In the genomic region with DNA sequence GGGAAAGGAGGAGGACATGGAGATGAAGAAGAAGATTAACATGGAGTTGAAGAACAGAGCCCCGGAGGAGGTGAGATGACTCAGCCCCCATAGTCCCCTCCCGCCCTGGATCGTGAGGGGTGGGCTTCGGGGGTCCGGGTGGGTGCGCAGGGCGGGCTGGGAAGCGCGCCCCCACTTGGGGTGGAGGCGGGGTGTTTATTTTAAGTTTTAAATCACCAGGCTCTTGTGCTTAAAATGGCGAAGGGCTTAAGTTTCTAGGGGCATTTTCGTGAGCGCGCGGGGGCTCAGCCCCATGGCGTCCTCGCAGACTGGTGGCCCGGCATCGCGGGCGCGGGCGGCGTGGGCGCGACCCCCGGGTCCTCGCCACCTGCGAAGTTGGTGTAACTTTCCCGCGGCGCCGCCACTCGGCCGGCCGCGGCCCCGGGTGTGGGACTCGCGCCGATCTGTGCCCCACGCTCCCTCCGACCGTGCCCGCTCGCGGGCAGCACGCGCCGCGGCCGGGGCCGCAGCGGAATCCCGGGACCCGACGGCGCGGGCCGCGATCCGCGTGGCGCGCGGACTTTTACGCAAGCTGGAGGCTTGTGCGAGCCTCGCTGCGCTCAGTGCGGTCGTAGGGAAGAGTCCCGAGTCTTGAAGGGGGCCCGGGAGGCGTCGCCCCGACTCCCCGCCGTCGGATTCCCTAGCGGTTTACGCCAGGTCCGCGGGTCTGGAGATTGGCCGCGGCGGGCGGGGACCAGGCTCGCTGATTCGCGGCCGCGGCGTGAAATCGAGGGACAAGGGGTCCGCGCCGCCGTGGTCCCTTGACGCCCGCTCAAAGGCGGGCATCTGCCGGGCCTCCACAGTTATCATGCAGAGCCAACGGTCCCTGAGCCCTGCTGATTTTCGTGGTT, we compare ENCODE assay signal across 8 mouse cellular contexts. TPM values are rescaled to one million over a fixed set of nuclear protein-coding genes. Genes with fewer than 3 reads are reported as not detected.
A peak's percentile ranks its signal among the peaks of the same experiment; 100 is the strongest.
DNase-seq lines count a peak whose midpoint lies in the region; ATAC-seq lines count a peak whose summit lies in the region.

No protein-coding gene starts in this region.

- WGBS in embryonic facial prominence, embryonic 10.5 days: under 1% methylated on average over 105 of the region's 105 CpGs
- under 1% methylated on average over 105 of the region's 105 CpGs for WGBS in heart, embryonic 11.5 days (ENCODE audit: insufficient replicate concordance)
- WGBS in macrophage (ENCODE audit: missing documents): under 1% methylated on average over 101 of the region's 105 CpGs

- H3K79me2 ChIP-seq in macrophage (ENCODE audit: inconsistent target): peaks cover 42% of the 10 kb centered on the region

- peak overlapping the region; percentile 84 for H3K4me2 ChIP-seq in heart, embryonic 11.5 days

- H3K27ac ChIP-seq in embryonic facial prominence, embryonic 10.5 days (replicated peaks): peak overlapping the region; percentile 99
- peak overlapping the region; percentile 93 for H3K27ac ChIP-seq in heart, embryonic 11.5 days (ENCODE audit: low read depth, low read length)
- peak overlapping the region; percentile 82 for H3K27ac ChIP-seq in macrophage

- H3K9ac ChIP-seq in heart, embryonic 11.5 days (ENCODE audit: low read depth, low read length): peak overlapping the region; percentile 99

- peaks cover 19% of the 10 kb centered on the region for H3K4me1 ChIP-seq in embryonic facial prominence, embryonic 10.5 days
- H3K4me1 ChIP-seq in heart, embryonic 11.5 days (ENCODE audit: control insufficient read depth, insufficient read depth, low read length): peaks cover 7% of the 10 kb centered on the region; the same call in 1 of the 2 replicates

- DNase-seq in CD8-positive naive resting alpha-beta T cell, adult 2 months (ENCODE audit: low read depth in 2 of 2, low spot score in 2 of 2): peak; percentile 28 to 39
- DNase-seq in adipocyte (ENCODE audit: low spot score): peak; percentile 32
- DNase-seq in embryonic facial prominence, embryonic 10.5 days (ENCODE audit: low spot score): peak; percentile 73
- DNase-seq in kidney, postnatal 4 days: peak; percentile 72 to 81
- DNase-seq in right cerebral cortex, adult 2 months (ENCODE audit: low spot score in 2 of 2): peak; percentile 16 to 28
- DNase-seq in urinary bladder, postnatal 25 days (ENCODE audit: low spot score): peak; percentile 43

- H3K36me3 ChIP-seq in embryonic facial prominence, embryonic 10.5 days (replicated peaks): peaks cover 28% of the 10 kb centered on the region
- peaks cover 10% of the 10 kb centered on the region for H3K36me3 ChIP-seq in heart, embryonic 11.5 days (ENCODE audit: control insufficient read depth, insufficient read depth, low read length)
- no peaks in the 10 kb centered on the region for H3K36me3 ChIP-seq in macrophage (ENCODE audit: inconsistent target)

- H3K4me3 ChIP-seq in embryonic facial prominence, embryonic 10.5 days: peak overlapping the region; percentile 89
- H3K4me3 ChIP-seq in heart, embryonic 11.5 days (ENCODE audit: low read depth, low read length): peak overlapping the region; percentile 96
- H3K4me3 ChIP-seq in macrophage (ENCODE audit: inconsistent target): peak overlapping the region; percentile 94

- peak; percentile 14; the same call in 1 of the 2 replicates for ATAC-seq in heart, embryonic 11.5 days (replicated peaks; ENCODE audit: insufficient number of reproducible peaks, low FRiP score, low TSS enrichment)

- no peaks in the 10 kb centered on the region for H3K9me3 ChIP-seq in embryonic facial prominence, embryonic 10.5 days
- H3K9me3 ChIP-seq in heart, embryonic 11.5 days (replicated peaks; ENCODE audit: control insufficient read depth, low read length): no peaks in the 10 kb centered on the region

- H3K27me3 ChIP-seq in embryonic facial prominence, embryonic 10.5 days (replicated peaks; ENCODE audit: low read depth, poor library complexity, severe bottlenecking): no peaks in the 10 kb centered on the region
- H3K27me3 ChIP-seq in heart, embryonic 11.5 days (ENCODE audit: control insufficient read depth, insufficient read depth, low read length): no peaks in the 10 kb centered on the region

RNA-seq across cellular contexts. Expression of a gene that starts 0.8 kb away (rescaled TPM):
- polyA plus RNA-seq in embryonic facial prominence, embryonic 10.5 days (2016; fragmentation: Nextera tagmentation; extraction: Ambion mirVana): 369 and 371 TPM in 2 replicates
- 71.0 and 88.5 TPM in 2 replicates for polyA plus RNA-seq in heart, embryonic 11.5 days (2014; fragmentation: Nextera tagmentation; extraction: Ambion mirVana)
- total RNA-seq in macrophage (2018; cell fraction: chromatin; rRNA removed): 10 to 100 TPM in 16 of 26 experiments, 1 to 10 TPM in 10; 5.8 to 31.9 (median 11.0) TPM
- 10 to 100 TPM; 24.0 to 62.5 (median 37.7) TPM for total RNA-seq in macrophage (2018; cell fraction: cytosol; rRNA removed)
- 10 to 100 TPM; 11.2 to 50.9 (median 18.7) TPM for total RNA-seq in macrophage (2018; cell fraction: nucleus; rRNA removed)
- polyA plus RNA-seq in macrophage (2018): 40.1 to 196 TPM (median 80.7 TPM) in 3 replicates

RNA-seq across cellular contexts. Expression of a gene that starts 25.3 kb away (rescaled TPM):
- 120 and 133 TPM in 2 replicates for polyA plus RNA-seq in embryonic facial prominence, embryonic 10.5 days (2016; fragmentation: Nextera tagmentation; extraction: Ambion mirVana)
- 39.0 and 39.1 TPM in 2 replicates for polyA plus RNA-seq in heart, embryonic 11.5 days (2014; fragmentation: Nextera tagmentation; extraction: Ambion mirVana)
- not detected for total RNA-seq in macrophage (2018; cell fraction: chromatin; rRNA removed)
- total RNA-seq in macrophage (2018; cell fraction: cytosol; rRNA removed): not detected
- total RNA-seq in macrophage (2018; cell fraction: nucleus; rRNA removed): not detected
- polyA plus RNA-seq in macrophage (2018): not detected in 3 replicates

RNA-seq across cellular contexts. Expression of a gene that starts 36.1 kb away (rescaled TPM):
- polyA plus RNA-seq in embryonic facial prominence, embryonic 10.5 days (2016; fragmentation: Nextera tagmentation; extraction: Ambion mirVana): 33.4 and 36.1 TPM in 2 replicates
- polyA plus RNA-seq in heart, embryonic 11.5 days (2014; fragmentation: Nextera tagmentation; extraction: Ambion mirVana): 25.9 and 42.4 TPM in 2 replicates
- 10 to 100 TPM; 15.8 to 41.0 (median 25.3) TPM for total RNA-seq in macrophage (2018; cell fraction: chromatin; rRNA removed)
- 100 to 1,000 TPM in 5 of 26 experiments, 10 to 100 TPM in 21; 62.3 to 107 (median 88.7) TPM for total RNA-seq in macrophage (2018; cell fraction: cytosol; rRNA removed)
- 100 to 1,000 TPM in 1 of 26 experiments, 10 to 100 TPM in 25; 43.3 to 101 (median 66.3) TPM for total RNA-seq in macrophage (2018; cell fraction: nucleus; rRNA removed)
- 49.5 to 102 TPM (median 98.0 TPM) in 3 replicates for polyA plus RNA-seq in macrophage (2018)

RNA-seq across cellular contexts. Expression of a gene that starts 38.0 kb away (rescaled TPM):
- 7.6 and 10.2 TPM in 2 replicates for polyA plus RNA-seq in embryonic facial prominence, embryonic 10.5 days (2016; fragmentation: Nextera tagmentation; extraction: Ambion mirVana)
- 29.3 and 29.5 TPM in 2 replicates for polyA plus RNA-seq in heart, embryonic 11.5 days (2014; fragmentation: Nextera tagmentation; extraction: Ambion mirVana)
- total RNA-seq in macrophage (2018; cell fraction: chromatin; rRNA removed): 100 to 1,000 TPM in 2 of 26 experiments, 10 to 100 TPM in 20, 1 to 10 TPM in 4; 7.0 to 117 (median 35.0) TPM
- 100 to 1,000 TPM in 8 of 26 experiments, 10 to 100 TPM in 18; 53.3 to 117 (median 81.4) TPM for total RNA-seq in macrophage (2018; cell fraction: cytosol; rRNA removed)
- total RNA-seq in macrophage (2018; cell fraction: nucleus; rRNA removed): 10 to 100 TPM; 11.3 to 86.8 (median 43.9) TPM
- polyA plus RNA-seq in macrophage (2018): 76.4 to 139 TPM (median 117 TPM) in 3 replicates

RNA-seq across cellular contexts. Expression of a gene that starts 47.8 kb away (rescaled TPM):
- polyA plus RNA-seq in embryonic facial prominence, embryonic 10.5 days (2016; fragmentation: Nextera tagmentation; extraction: Ambion mirVana): 11.5 and 13.4 TPM in 2 replicates
- polyA plus RNA-seq in heart, embryonic 11.5 days (2014; fragmentation: Nextera tagmentation; extraction: Ambion mirVana): 5.9 and 7.1 TPM in 2 replicates
- total RNA-seq in macrophage (2018; cell fraction: chromatin; rRNA removed): 10 to 100 TPM in 2 of 26 experiments, 1 to 10 TPM in 24; 1.8 to 13.1 (median 4.6) TPM
- 1 to 10 TPM in 22 of 26 experiments, under 1 TPM in 4; 0.14 to 3.7 (median 1.5) TPM for total RNA-seq in macrophage (2018; cell fraction: cytosol; rRNA removed)
- total RNA-seq in macrophage (2018; cell fraction: nucleus; rRNA removed): 1 to 10 TPM; 1.1 to 9.8 (median 6.0) TPM
- polyA plus RNA-seq in macrophage (2018): 0.90 to 1.9 TPM (median 1.7 TPM) in 3 replicates

Comparison
In these comparisons a context has a peak if more than half of its experiments do, and no peak if none do; other contexts are left out.
1. Peak in every context shown above with its lines: DNase-seq, ATAC-seq, H3K4me3 ChIP-seq and H3K27ac ChIP-seq.
2. DNase-seq: peak in every context shown above with its lines; median percentile 76 in kidney, postnatal 4 days; 73 in embryonic facial prominence, embryonic 10.5 days; 43 in urinary bladder, postnatal 25 days; 34 in CD8-positive naive resting alpha-beta T cell, adult 2 months; 32 in adipocyte; 22 in right cerebral cortex, adult 2 months.
3. RNA of a gene that starts 25.3 kb away (polyA plus RNA-seq): 120 to 133 TPM in embryonic facial prominence, embryonic 10.5 days and 39.0 to 39.1 TPM in heart, embryonic 11.5 days; not detected in macrophage; every median in the first group is over 10 times any median in the second.